Mouse (Mus musculus) stomach, postnatal 0 days (tissue): ENCODE data around the gene Metrn.

ENCODE experiments used
- CTCF ChIP-seq: IDR thresholded peaks from 2 replicates; pipeline ENCODE4 v1.5.1; 2016; ENCODE audit warnings: antibody characterized with exemption, low read depth, mild to moderate bottlenecking, moderate library complexity
- EP300 ChIP-seq: optimal IDR thresholded peaks from 2 replicates; pipeline ENCODE3; 2016; ENCODE audit warnings: antibody characterized with exemption

GRCm38 (mm10) chr17:25843636-25844395 lies 46.9 kb upstream of the Metrn start:
- TF ChIP-seq EP300 (no peak), CTCF (no peak)
